Mouse (Mus musculus): Measurements from ENCODE around the gene Oaz1. TPM values are rescaled to one million over a fixed set of nuclear protein-coding genes. Genes with fewer than 3 reads are reported as not detected.

Oaz1 gene
- polyA plus RNA-seq, 2 experiments: 882 to 1,813 TPM

GRCm38 (mm10) chr10:80798150-80799006, 28.1 kb upstream of the Oaz1 start, which contains the start of the genes Sf3a2 and Plekhj1:
TSS of gene Sf3a2 (plus strand) at chr10:80798198.
TSS of gene Plekhj1 (minus strand) at chr10:80798626.
- Histone ChIP-seq H3K4me1 (ENCODE audit: control insufficient read depth, insufficient read depth, low read length) (peaks cover 8% of the 10 kb centered on the region), H3K9me3 (ENCODE audit: control insufficient read depth, low read length) (no peaks in the 10 kb centered on the region), H3K27me3 (ENCODE audit: control insufficient read depth, insufficient read depth, low read length) (no peaks in the 10 kb centered on the region), H3K36me3 (ENCODE audit: control insufficient read depth, insufficient read depth, low read length) (peaks cover 69% of the 10 kb centered on the region), H3K9ac (ENCODE audit: low read depth, low read length, severe bottlenecking) (peak within 1 kb of the TSS; percentile 97), H3K4me2 (replicated peaks; ENCODE audit: low read depth, low read length, severe bottlenecking) (peak within 1 kb of the TSS; percentile 77), H3K4me3 (replicated peaks; ENCODE audit: low read length) (peak within 1 kb of the TSS; percentile 94), H3K27ac (replicated peaks; ENCODE audit: low read depth, low read length) (peak within 1 kb of the TSS; percentile 95)
- ATAC-seq (ENCODE audit: low FRiP score, low read depth): peak; percentile 91
- peak; percentile 94; the same call in 1 of the 2 replicates for TF ChIP-seq POLR2A (IDR thresholded peaks at IDR 0.05; ENCODE audit: borderline replicate concordance, extremely low read depth, insufficient read depth, insufficient read length)
- DNase-seq (ENCODE audit: low spot score): peak; percentile 97
- WGBS: 1% methylated on average over 86 of the region's 104 CpGs

- ATAC-seq (ENCODE audit: low FRiP score, low read depth): no peak
- no peaks in the 10 kb centered on the region for H3K27me3 ChIP-seq (ENCODE audit: control insufficient read depth, insufficient read depth, low read length)
- no peak for TF ChIP-seq POLR2A (IDR thresholded peaks at IDR 0.05; ENCODE audit: borderline replicate concordance, extremely low read depth, insufficient read depth, insufficient read length)
- no peaks in the 10 kb centered on the region for H3K9me3 ChIP-seq (ENCODE audit: control insufficient read depth, low read length)
- peaks cover 69% of the 10 kb centered on the region for H3K36me3 ChIP-seq (ENCODE audit: control insufficient read depth, insufficient read depth, low read length)
- H3K9ac ChIP-seq (ENCODE audit: low read depth, low read length, severe bottlenecking): peak overlapping the region; percentile 97
- H3K4me1 ChIP-seq (ENCODE audit: control insufficient read depth, insufficient read depth, low read length): peaks cover 8% of the 10 kb centered on the region
- H3K4me3 ChIP-seq (replicated peaks; ENCODE audit: low read length): peak overlapping the region; percentile 94
- H3K27ac ChIP-seq (replicated peaks; ENCODE audit: low read depth, low read length): peak overlapping the region; percentile 95
- peak overlapping the region; percentile 77 for H3K4me2 ChIP-seq (replicated peaks; ENCODE audit: low read depth, low read length, severe bottlenecking)
- DNase-seq (ENCODE audit: low spot score): no peak
- 2% methylated on average over 18 of the region's 18 CpGs for WGBS
Measured at GRCm38 (mm10) chr10:80799070-80799566, 27.3 kb upstream of the Oaz1 start.

- peaks cover 52% of the 10 kb centered on the region for H3K36me3 ChIP-seq (ENCODE audit: control insufficient read depth, insufficient read depth, low read length)
- 90% methylated on average over 7 of the region's 10 CpGs for WGBS
Measured at GRCm38 (mm10) chr10:80802204-80802912, 24.1 kb upstream of the Oaz1 start.

GRCm38 (mm10) chr10:80802996-80803395, 23.5 kb upstream of the Oaz1 start:
- H3K27me3 ChIP-seq (ENCODE audit: control insufficient read depth, insufficient read depth, low read length): peaks cover 3% of the 10 kb centered on the region; the same call in 1 of the 2 replicates
- WGBS: 85% methylated on average over 3 of the region's 3 CpGs
- no peak overlapping the region for H3K9ac ChIP-seq (ENCODE audit: low read depth, low read length, severe bottlenecking)
- ATAC-seq (ENCODE audit: low FRiP score, low read depth) (no peak), DNase-seq (ENCODE audit: low spot score) (no peak)
- no peak overlapping the region for H3K4me2 ChIP-seq (replicated peaks; ENCODE audit: low read depth, low read length, severe bottlenecking)
- H3K9me3 ChIP-seq (ENCODE audit: control insufficient read depth, low read length): no peaks in the 10 kb centered on the region
- H3K4me1 ChIP-seq (ENCODE audit: control insufficient read depth, insufficient read depth, low read length): peaks cover 17% of the 10 kb centered on the region; the same call in 1 of the 2 replicates
- no peak overlapping the region for H3K4me3 ChIP-seq (replicated peaks; ENCODE audit: low read length)
- TF ChIP-seq POLR2A (IDR thresholded peaks at IDR 0.05; ENCODE audit: borderline replicate concordance, extremely low read depth, insufficient read depth, insufficient read length): no peak
- no peak overlapping the region for H3K27ac ChIP-seq (replicated peaks; ENCODE audit: low read depth, low read length)
- H3K36me3 ChIP-seq (ENCODE audit: control insufficient read depth, insufficient read depth, low read length): peaks cover 52% of the 10 kb centered on the region

More at GRCm38 (mm10) chr10:80802204-80802912, 24.1 kb upstream of the Oaz1 start:
- Histone ChIP-seq H3K9me3 (ENCODE audit: control insufficient read depth, low read length) (no peaks in the 10 kb centered on the region), H3K4me3 (replicated peaks; ENCODE audit: low read length) (no peak overlapping the region), H3K27me3 (ENCODE audit: control insufficient read depth, insufficient read depth, low read length) (no peaks in the 10 kb centered on the region), H3K4me2 (replicated peaks; ENCODE audit: low read depth, low read length, severe bottlenecking) (no peak overlapping the region), H3K4me1 (ENCODE audit: control insufficient read depth, insufficient read depth, low read length) (peaks cover 13% of the 10 kb centered on the region; the same call in 1 of the 2 replicates), H3K9ac (ENCODE audit: low read depth, low read length, severe bottlenecking) (no peak overlapping the region), H3K27ac (replicated peaks; ENCODE audit: low read depth, low read length) (no peak overlapping the region)
- TF ChIP-seq POLR2A (IDR thresholded peaks at IDR 0.05; ENCODE audit: borderline replicate concordance, extremely low read depth, insufficient read depth, insufficient read length): no peak
- ATAC-seq (ENCODE audit: low FRiP score, low read depth): no peak
- no peak for DNase-seq (ENCODE audit: low spot score)

- no peak overlapping the region for H3K4me2 ChIP-seq (replicated peaks; ENCODE audit: low read depth, low read length, severe bottlenecking)
- ATAC-seq (ENCODE audit: low FRiP score, low read depth) (no peak), DNase-seq (ENCODE audit: low spot score) (no peak)
- H3K4me3 ChIP-seq (replicated peaks; ENCODE audit: low read length): no peak overlapping the region
- H3K9me3 ChIP-seq (ENCODE audit: control insufficient read depth, low read length): no peaks in the 10 kb centered on the region
- no peak for TF ChIP-seq POLR2A (IDR thresholded peaks at IDR 0.05; ENCODE audit: borderline replicate concordance, extremely low read depth, insufficient read depth, insufficient read length)
- 94% methylated on average over 2 of the region's 2 CpGs for WGBS
- H3K36me3 ChIP-seq (ENCODE audit: control insufficient read depth, insufficient read depth, low read length): peaks cover 52% of the 10 kb centered on the region
- peaks cover 28% of the 10 kb centered on the region for H3K4me1 ChIP-seq (ENCODE audit: control insufficient read depth, insufficient read depth, low read length)
- no peak overlapping the region for H3K27ac ChIP-seq (replicated peaks; ENCODE audit: low read depth, low read length)
- H3K27me3 ChIP-seq (ENCODE audit: control insufficient read depth, insufficient read depth, low read length): peaks cover 17% of the 10 kb centered on the region
- H3K9ac ChIP-seq (ENCODE audit: low read depth, low read length, severe bottlenecking): no peak overlapping the region
Measured at GRCm38 (mm10) chr10:80804340-80804739, 22.1 kb upstream of the Oaz1 start.

Measured in limb, embryonic 14.5 days (tissue).